ENCODE assay signal across 8 mouse cellular contexts in genomic region chr7:29124970-29125369, GRCm38 (mm10). TPM values are rescaled to one million over a fixed set of nuclear protein-coding genes. Genes with fewer than 3 reads are reported as not detected.
DNase-seq lines count a peak whose midpoint lies in the region; ATAC-seq and TF ChIP-seq lines count a peak whose summit lies in the region.

TSS of gene Ryr1 (minus strand) at chr7:29125179.

- peak within 1 kb of the TSS; percentile 87 for H3K4me2 ChIP-seq in lung, embryonic 14.5 days

- DNase-seq in layer of hippocampus, adult 18-20 months (ENCODE audit: low spot score in 2 of 2) = no peak
- no peak for DNase-seq in layer of hippocampus, adult 9-11 months
- DNase-seq in c-Kit-positive CD71-positive TER-119-negative erythroid progenitor cells, embryonic 14.5 days (ENCODE audit: low read depth) = peak; percentile 80
- peak; percentile 84 for DNase-seq in gastrocnemius, postnatal 25 days
- peak; percentile 46 for DNase-seq in kidney, adult 2 months
- peak; percentile 86 for DNase-seq in lung, embryonic 14.5 days
- no peak for DNase-seq in cerebellum, adult 11-12 months

- no peak for TF ChIP-seq POLR2A in kidney, adult 2 months (IDR thresholded peaks at IDR 0.05; ENCODE audit: low read depth, low read length)

- no peaks in the 10 kb centered on the region for H3K36me3 ChIP-seq in kidney, adult 2 months (ENCODE audit: control insufficient read depth, insufficient read depth, low read length)
- no peaks in the 10 kb centered on the region for H3K36me3 ChIP-seq in lung, embryonic 14.5 days (ENCODE audit: insufficient read depth)

- H3K4me1 ChIP-seq in kidney, adult 2 months (ENCODE audit: control insufficient read depth, insufficient read depth, low read length) = no peaks in the 10 kb centered on the region
- no peaks in the 10 kb centered on the region for H3K4me1 ChIP-seq in lung, embryonic 14.5 days (ENCODE audit: insufficient read depth)

- TF ChIP-seq CTCF in kidney, adult 2 months (conservative IDR thresholded peaks at IDR 0.05; ENCODE audit: insufficient read depth, insufficient read length, low read depth, low read length) = no peak
- no peak for TF ChIP-seq CTCF in lung, embryonic 14.5 days (IDR thresholded peaks at IDR 0.05; ENCODE audit: low read depth)

- no peaks in the 10 kb centered on the region for H3K27me3 ChIP-seq in kidney, adult 2 months (replicated peaks; ENCODE audit: control insufficient read depth, insufficient read depth, low read length)
- no peaks in the 10 kb centered on the region for H3K27me3 ChIP-seq in lung, embryonic 14.5 days (ENCODE audit: insufficient read depth, low read length)

- H3K4me3 ChIP-seq in kidney, adult 2 months (ENCODE audit: insufficient read depth, low read depth, low read length) = no peak within 1 kb of the TSS
- H3K4me3 ChIP-seq in lung, embryonic 14.5 days (ENCODE audit: low read depth, low read length) = peak within 1 kb of the TSS; percentile 39

- H3K27ac ChIP-seq in kidney, adult 2 months (ENCODE audit: insufficient read depth, low read depth, low read length) = no peak within 1 kb of the TSS
- no peak within 1 kb of the TSS for H3K27ac ChIP-seq in lung, embryonic 14.5 days (ENCODE audit: low read depth)

- peak; percentile 89 for ATAC-seq in lung, embryonic 14.5 days (ENCODE audit: insufficient read depth)
- peak; percentile 43; the same call in 1 of the 2 replicates for ATAC-seq in neutrophil, adult 5-6 weeks (ENCODE audit: extremely low read depth, insufficient number of reproducible peaks, low FRiP score, poor library complexity, severe bottlenecking)

- H3K9me3 ChIP-seq in lung, embryonic 14.5 days (ENCODE audit: low read depth, low read length) = no peaks in the 10 kb centered on the region

- peak within 1 kb of the TSS; percentile 41 for H3K9ac ChIP-seq in lung, embryonic 14.5 days

- WGBS in kidney, adult 2 months = 3% methylated on average over 16 of the region's 16 CpGs
- under 1% methylated on average over 16 of the region's 16 CpGs for WGBS in lung, embryonic 14.5 days

RNA-seq across cellular contexts. Expression of gene Ryr1, which starts in this region (rescaled TPM):
- total RNA-seq in layer of hippocampus, adult 18-20 months (2021) = 10 to 100 TPM; 15.3 to 15.5 TPM
- 1,000 to 10,000 TPM; 1,331 to 1,686 TPM for total RNA-seq in gastrocnemius, postnatal 25 days (2021)
- polyA plus RNA-seq in kidney, adult 2 months (2012; rRNA removed) = 0.01 and 3.0 TPM in 2 replicates
- 0.22 and 0.45 TPM in 2 replicates for polyA plus RNA-seq in lung, embryonic 14.5 days (2014; fragmentation: Nextera tagmentation; extraction: Ambion mirVana)
- 0.61 and 1.0 TPM in 2 replicates for total RNA-seq in neutrophil, adult 5-6 weeks (2017)

Comparison
In these comparisons a context has a peak if more than half of its experiments do, and no peak if none do; other contexts are left out.
1. RNA of gene Ryr1 (total RNA-seq): 1,331 to 1,686 TPM in gastrocnemius, postnatal 25 days; 15.3 to 15.5 TPM in layer of hippocampus, adult 18-20 months and 0.61 to 1.0 TPM in neutrophil, adult 5-6 weeks; every median in the first group is over 10 times any median in the second.
2. Peak in DNase-seq, ATAC-seq, H3K4me3 ChIP-seq, H3K9ac ChIP-seq and H3K4me2 ChIP-seq in lung, embryonic 14.5 days; RNA of the gene not detected or under 1 TPM.
3. DNase-seq: peak in c-Kit-positive CD71-positive TER-119-negative erythroid progenitor cells, embryonic 14.5 days (single experiment), gastrocnemius, postnatal 25 days (single experiment) and kidney, adult 2 months (single experiment); none in layer of hippocampus, adult 18-20 months (0 of 2), layer of hippocampus, adult 9-11 months (single experiment) and cerebellum, adult 11-12 months (single experiment).